Mouse (Mus musculus): Measurements from ENCODE around the gene Rabgap1l.
A peak's percentile ranks its signal among the peaks of the same experiment; 100 is the strongest.

Rabgap1l gene

DNA sequence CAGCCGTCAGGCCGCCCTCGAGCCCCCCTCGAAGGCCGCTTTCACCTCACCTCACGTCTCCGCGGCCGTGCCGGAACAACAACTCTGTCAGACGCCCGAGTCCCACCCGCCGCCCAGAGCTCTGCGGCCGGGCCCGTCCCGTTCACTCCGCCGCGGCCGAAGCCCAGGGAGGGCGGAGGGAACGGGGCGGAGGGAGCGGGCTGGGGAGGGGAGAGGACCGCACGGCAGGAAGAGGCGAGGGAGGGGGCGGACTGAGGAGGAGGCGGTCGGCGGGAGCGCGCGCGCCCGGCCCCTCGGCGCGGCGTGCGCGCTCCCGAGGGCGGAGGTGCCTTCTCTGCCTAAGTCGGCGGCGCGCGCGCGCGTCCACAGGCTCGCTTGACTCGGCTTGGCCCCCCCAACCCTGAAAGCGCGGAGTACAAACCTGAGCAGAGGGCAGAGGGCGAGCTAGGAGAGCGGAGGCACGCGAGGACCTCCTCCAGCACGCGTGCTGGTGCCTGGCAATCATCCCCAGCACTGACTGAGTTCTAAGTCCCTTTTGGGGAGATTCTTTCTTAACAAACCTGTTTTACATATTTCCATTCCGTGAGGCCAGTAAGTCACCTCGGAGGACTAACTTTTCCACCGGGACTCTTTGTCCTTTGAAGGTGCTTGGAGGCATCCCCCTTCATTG, at the start of gene Rabgap1l:
Rabgap1l (minus strand) TSS at position 526 of the 670 bp plus-strand sequence.
- peak; percentile 88 to 93 for DNase-seq (ENCODE audit: low spot score in 2 of 2)

DNA sequence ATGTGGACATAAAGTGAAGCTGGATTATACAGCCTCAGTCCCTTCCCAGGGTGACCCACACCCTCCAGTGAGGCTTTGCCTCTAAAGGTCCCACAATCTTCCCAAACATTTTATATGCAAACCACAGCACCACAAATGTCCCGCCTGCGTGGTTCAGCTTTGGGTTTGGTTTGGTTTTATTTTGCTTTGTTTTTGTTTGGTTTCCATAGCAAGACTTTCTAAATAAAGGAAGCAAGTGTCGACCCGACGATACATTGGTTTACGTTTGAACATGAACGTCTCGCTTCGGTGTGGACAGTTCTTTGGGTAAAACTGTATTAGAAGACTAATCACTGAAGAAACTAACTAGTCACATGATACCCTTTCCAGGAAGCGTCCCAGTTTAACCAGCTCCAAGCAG, 49.6 kb upstream of the Rabgap1l start:
- DNase-seq (ENCODE audit: low spot score in 2 of 2): no peak

DNA sequence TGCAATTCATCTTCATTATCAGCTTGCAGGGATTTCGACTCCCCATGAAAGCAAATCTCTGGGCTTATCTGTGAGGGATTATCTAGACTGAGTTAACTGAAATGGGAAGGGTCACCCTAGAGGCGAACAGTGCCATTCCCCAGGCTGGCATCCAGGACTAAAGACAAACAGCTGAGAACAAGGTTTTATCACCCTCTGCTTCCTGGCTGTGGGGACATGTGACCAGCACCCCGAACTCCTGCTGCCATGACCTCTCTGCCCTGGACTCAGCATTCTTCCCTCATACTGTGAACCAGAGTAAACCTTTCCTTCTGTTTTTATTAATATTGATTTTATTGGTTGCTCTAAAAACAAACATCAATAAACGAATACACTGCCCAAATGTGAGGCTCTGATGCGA, 47.6 kb upstream of the Rabgap1l start:
- DNase-seq (ENCODE audit: low spot score in 2 of 2): no peak

DNA sequence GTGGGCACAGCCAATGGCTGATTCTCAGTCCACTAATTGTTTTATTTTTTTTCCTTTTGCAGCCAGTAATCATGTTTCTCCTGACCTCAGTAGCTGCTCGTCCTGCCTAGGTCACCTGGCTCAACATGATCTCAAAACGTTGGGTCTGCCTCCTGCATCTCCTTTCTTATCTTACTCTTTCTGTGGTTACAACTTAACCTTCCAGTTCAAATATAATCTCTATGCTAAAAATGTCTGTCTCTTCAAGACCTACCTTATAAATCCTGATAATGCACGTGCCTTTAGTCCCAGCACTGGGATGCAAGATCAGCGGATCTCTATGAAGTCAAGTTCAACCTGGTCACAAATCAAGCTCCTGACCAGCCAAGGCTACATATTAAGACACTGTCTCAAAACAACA, 46.1 kb upstream of the Rabgap1l start:
- DNase-seq (ENCODE audit: low spot score in 2 of 2): no peak

DNA sequence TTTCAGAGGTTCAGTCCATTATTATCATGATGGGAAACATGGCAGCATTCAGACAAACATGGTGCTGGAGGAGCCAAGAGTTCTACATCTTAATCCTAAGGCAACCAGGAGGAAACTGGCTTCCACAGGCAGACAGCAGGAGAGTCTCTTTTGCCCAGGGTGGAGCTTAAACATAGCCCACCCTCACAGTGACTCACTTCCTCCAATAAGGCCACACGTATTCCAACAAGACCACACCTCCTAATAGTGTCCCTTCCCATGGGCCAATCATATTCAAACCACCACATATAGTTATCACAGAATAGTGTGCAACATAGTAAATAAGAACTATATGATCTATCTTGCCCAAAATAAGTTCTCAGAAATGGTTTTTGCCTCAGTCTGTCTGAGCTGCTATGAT, 41.4 kb upstream of the Rabgap1l start:
- no peak for DNase-seq (ENCODE audit: low spot score in 2 of 2)

DNA sequence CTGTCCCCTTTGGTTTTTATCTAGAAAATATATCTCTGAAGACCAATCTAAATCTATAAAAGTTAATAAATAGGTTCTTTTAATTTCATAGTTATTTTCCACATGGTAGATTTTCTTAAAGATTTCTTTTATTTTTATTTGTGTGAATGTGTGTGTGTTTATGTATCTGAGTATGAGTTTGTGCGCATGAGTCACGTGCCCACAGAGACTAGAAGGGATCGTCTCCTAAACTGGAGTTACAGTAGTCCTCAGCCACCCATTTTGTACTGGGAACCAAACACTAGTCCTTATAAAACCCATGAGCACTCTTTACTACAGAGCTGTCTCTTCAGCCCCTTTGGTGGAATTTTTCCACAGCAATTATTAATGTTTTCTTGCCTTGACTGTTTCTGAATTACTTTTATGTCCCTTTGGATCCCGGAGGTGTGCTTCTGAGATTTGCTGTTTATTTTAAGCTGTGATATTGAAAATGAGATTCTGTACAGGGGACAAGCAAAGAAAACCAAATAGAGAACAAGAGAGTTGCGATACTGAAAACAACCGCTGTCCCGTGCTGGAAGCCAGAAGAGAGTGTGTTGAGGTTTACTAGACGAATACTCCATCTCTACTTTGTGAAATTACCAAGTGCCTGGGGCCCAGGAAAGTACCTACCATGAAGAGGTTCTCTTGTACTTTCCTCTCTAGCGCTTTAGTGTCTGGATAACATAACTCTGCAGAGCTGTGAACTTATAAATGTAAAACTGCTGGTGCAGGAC, 39.4 kb upstream of the Rabgap1l start:
- DNase-seq (ENCODE audit: low spot score in 2 of 2): no peak

DNA sequence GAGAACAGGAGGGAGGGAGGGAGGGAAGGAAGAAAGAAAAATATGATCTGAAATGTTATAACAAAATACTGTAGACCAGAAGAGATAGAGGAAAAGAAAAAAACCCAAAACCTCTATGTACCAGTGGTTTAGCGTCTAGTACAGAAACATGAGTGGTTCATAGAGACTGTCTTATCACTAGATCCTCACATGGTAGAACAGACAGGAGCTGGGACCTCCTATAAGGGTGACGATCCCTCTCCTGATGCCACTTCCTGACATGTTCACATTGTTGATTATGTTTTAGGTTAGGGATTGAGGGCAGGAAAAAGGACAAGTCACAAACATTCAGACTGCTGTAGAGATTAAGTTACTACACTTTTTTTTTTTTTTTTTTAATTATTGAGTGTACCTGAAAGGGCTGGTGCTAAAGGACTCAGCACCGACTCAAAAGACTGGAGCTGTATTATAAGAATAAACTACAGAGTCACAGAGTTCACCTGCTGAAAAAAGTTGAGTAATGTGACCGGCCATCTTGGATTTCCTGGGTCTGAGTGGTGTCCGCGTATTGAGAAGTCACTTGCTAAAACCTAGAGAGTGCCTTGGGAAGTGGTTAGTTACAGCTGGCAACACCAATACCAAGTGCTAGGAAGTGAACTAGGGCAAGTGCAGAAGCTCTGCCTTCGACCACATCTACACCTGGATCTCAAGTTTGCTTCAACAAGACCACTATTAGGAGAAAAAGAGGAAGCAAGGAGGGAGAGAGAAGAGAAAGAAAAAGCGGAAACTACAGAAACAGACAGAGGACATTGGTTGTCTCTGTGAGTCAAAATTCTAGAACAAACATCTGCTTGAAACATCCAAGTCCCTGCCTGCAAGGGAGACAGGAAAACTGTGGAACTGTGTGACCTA, 37.8 kb upstream of the Rabgap1l start:
- DNase-seq (ENCODE audit: low spot score in 2 of 2): no peak

DNA sequence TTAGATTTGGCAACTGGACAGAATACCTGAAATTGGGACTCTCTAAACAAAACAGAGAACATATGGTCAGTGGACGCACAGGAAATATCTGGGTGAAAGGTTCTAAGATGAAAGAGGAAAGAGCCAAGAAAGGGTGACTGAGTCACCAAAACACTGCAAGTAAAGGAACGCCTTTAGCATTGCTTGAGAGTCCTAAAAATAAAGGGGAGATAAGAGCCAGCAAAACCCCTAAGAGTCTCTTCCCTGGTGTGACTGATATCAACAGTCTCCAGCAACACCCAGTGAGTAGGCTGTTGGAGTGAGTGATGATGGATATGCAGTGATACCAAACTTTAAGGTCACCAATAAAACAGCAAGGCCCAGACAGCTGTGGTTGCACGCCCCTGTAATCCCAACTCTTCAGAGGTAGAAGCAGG, 32.4 kb upstream of the Rabgap1l start:
- DNase-seq (ENCODE audit: low spot score in 2 of 2): no peak

DNA sequence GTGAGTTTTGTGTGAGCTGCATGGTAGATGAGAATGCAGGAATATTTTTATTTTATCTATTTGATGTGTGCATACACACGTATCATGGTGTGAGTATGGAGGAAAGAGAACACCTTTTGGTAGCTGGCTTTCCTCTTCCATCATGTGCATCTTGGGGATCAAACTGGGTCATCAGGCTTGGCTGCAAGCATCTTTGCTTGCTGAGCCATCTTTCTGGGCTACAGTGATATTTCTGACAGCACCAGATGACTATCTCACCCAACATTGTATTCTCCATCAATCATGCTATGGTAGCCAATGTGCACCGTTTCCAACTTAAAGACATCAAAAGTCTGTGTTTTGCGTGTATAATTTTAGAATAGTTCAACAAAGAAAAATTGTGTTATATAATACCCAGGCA, 30.6 kb upstream of the Rabgap1l start:
- no peak for DNase-seq (ENCODE audit: low spot score in 2 of 2)

DNA sequence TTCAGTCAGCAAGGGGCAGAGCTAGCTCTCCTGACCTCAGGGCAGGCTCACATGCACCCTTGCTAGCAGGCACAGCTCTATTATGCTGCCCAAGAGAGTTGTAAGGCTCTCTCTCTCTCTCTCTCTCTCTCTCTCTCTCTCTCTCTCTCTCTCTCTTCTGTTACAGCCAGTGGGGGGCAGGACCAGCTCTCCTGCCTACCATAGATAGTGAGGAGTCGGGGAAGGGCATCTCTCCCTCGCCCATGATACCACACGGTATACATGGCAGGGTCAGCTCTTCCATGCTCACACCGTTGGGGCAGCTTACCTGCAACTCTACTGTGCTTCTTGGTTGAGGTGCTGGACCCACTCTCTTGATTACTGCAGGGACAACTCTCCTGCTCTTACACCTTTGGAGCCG, 21.2 kb upstream of the Rabgap1l start:
- DNase-seq (ENCODE audit: low spot score in 2 of 2): no peak

DNA sequence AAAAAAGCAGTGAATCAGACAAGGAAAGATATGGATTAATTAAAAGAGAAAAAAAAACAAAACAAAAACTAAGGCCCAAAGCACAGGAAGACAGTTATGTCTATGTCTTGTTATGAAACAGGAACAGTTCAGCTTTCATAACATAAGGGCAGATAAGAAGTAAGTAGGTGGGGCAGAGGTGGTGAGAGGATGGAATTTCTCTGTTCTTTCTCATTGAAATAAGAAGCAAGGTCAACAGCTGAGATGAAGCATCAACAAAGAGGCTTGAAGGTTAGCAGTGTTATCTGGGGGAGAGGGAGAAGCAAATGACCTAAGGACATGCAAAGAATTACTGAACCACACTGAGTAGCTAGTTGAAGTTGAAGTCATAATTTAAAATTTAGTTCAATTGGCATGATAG, 19.4 kb upstream of the Rabgap1l start:
- DNase-seq (ENCODE audit: low spot score in 2 of 2): no peak

DNA sequence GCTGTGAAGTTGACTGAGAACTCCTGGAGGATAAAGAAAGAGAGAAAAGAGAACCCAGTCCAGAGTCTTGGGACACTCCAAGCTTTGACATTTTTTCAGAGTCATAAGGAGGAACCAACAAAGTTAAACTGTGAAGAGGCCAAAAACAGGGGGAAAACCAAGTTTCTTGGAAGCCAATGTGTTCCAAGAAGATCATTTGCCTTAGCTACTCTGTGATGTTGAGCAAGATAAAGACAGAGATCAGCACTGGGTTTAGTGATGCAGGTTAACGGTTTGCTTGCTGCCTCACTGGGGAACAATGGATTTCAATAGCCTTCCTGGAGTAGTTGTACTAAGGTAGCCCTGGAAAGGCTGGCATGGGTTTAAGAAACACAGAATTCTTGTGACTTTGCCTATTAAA, 18.9 kb upstream of the Rabgap1l start:
- no peak for DNase-seq (ENCODE audit: low spot score in 2 of 2)

DNA sequence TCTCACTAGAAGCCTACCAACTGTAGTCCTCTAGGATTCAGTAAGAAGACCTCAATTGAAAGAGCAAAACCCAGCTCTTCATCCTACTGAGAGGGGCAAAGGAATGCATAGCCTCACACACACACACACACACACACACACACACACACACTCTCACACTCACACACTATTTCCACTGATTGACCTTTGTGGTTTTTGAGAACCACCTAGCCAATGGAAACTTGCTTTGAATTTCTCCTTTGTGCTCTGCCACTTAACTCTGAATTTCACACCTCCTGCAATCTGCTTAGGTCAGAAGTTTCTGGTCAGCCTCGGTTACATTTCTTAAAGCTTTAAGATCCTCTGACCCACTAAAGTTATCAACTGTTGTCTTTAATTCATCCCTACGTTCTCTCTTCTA, 12.3 kb upstream of the Rabgap1l start:
- DNase-seq (ENCODE audit: low spot score in 2 of 2): no peak

DNA sequence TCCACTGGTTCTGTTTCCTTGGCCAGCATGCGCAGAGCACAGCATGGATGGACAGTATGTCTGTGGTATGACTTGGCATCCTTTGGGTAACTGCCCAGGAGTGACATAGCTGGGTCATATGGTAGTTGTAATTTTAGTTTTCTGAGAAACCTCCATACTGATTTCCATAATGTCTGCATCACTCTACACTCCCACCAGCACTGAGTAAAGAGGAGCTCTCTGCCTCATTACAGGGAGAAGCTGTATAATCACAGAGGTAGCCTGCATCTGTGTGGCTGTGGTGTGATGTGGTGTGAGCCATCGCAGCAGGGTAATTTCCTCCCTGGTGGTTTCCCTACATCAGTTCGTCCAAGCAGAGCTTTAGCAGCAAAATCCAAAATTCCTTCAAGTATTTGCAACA, 7.0 kb upstream of the Rabgap1l start:
- DNase-seq (ENCODE audit: low spot score in 2 of 2): no peak

DNA sequence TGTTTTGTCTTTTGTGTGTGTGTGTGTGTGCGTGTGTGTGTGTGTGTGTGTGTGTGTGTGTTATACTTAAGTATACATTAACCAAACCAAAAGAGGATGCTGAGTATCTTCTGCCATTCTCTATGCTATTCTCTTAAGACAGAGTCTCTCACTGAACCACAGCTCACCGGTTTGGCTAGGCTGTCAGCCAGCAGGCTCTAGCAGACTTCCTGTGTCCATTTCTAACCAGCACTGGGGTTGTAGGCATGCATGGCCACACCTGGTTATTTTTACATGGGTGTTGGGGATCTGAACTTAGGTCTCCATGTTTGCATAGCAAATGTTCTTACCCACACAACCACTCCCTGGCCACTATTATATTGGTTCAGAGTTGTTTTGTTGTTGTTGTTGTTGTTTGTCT, 2.0 kb upstream of the Rabgap1l start:
- DNase-seq (ENCODE audit: low spot score in 2 of 2): no peak

DNA sequence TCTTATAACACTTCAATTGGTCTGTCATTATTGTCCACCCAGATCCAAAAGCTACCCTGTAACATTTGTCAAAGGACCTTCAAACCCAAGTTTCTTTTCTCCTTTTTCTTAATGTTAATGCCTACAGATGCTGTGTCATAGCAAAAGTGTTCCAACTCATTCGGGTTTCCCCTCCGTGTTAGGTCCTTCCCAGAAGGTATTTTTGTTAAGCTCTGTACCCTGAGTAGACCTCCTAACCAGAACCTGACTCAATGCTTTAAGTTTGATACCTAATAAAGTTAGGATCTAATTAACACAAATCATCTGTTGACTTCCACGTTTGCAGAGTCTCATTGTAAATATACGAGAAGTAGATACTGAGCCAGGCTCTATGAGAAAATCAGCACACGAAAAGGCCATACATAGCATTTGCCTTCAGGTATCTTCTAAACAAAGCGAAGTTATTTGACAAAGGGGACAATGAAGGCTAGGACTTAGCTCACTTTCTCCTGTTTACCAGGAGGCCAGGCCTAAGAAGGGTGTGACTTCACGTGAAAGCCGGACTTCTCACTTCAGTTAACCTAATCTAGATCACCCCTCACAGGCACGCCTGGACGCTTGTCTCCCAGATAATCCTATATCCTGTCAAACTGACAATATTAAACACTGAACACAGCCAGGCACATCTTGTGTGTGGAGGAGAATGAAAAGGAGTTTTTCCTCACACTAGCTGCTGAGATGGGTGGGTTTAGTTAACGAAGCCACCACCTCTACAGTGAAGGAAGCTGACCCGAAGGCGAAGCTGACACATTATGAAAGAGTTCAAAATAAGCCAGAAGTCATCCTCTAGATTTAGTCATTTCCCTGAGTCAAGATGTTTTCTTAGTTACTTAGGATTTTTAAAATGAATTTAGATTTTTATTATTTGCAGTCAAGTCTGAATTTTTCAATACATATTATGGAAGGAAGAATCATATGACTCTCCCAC, 1.1 kb upstream of the Rabgap1l start:
- no peak for DNase-seq (ENCODE audit: low spot score in 2 of 2)

DNA sequence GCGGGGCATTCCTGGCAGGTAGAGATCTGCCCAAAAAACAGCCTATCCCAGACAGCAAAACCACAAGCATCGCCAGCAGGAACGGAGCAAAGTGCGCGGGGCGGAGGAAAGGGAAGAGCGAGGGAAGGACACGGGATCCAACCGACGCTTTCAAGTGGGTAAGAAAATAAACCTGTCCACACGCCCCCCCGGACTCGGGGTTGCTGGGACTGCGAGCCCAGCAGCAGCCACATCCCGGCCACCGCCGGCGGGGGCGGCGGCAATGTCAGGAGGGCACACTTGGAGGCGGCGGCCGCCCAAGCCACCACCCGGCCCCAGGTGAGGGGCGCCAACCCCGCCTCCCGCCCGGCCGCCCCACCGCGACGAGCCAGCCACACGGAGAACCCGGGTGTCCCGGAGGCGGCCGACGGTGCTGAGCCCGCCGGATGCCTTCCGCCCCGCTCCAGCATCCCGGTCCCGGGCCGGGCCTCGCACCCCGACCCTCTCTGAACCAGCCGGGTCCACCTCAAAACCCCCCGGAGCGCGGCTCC, 790 bp downstream of the Rabgap1l start:
- DNase-seq (ENCODE audit: low spot score in 2 of 2): peak in 1 of 2 experiments; percentile 46

DNA sequence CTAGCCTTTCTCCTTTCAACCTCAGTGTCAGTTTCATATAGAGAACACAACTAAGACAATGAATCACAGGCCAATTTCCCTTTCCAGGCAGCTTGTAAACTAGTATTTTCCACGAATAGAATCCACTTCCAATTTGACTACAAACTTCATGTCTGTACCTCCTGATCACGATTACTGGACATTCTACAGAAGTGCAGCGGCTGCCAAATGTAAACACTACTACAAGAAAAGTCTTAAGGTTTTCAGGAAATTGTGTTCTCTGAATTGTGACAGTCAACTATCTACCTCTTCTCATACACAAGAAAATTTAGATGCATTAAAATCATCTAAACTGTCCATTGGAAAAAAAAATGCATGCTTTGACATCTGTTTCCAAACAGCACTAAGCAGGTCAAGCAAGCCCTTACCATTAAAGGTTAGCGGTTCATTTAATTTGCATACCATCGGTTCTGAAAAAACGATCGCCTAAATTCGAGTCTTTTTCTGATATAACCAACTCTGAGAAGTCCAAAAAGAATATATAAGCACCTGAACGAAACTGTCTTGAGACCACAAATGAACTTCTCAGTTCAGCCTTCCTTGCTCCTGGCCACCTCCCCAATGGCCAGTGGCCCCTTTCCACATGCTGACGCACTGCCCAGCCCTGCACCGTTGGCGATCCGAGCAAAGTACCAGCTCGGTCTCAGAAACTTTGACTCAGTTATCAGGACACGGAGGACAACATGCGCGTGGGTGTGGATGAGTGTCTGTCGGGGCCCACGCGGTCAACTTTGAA, 1.4 kb downstream of the Rabgap1l start:
- no peak for DNase-seq (ENCODE audit: low spot score in 2 of 2)

DNA sequence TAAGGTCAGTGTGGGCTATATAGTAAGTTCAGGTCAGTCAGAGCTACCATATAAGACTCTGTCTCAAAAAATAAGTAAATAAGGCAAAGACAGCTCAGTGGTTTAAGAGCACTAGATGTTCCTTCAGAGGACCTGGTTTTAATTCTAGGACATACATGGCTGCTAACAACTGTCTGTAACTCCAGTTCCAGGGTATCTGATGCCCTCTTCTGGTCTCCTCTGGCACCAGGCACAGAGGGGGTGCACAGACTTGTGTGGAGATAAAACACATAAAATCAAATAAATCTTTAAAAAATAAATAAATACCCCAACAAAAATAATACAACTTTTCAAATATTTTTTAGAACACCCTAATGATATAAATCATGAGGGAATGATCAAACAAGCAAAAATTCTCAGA, 2.4 kb downstream of the Rabgap1l start:
- DNase-seq (ENCODE audit: low spot score in 2 of 2): no peak

DNA sequence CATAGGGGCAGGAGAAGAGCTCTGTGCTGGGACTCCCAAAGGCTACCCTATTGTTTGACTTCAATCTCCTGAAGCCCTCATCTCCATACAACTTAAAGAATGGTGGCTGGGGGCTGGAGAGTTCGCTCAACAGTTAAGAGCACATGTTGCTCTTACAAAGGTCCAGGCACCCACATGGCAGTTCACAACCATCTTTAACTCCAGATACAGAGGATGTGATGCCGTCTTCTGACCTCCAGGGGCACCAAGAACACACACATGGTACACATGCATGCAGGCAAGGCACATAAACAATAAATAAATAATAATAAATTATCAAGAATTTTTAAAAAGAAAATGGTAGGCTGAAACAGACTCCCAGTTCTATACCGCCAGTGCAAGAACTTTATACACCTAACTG, 3.1 kb downstream of the Rabgap1l start:
- DNase-seq (ENCODE audit: low spot score in 2 of 2): no peak

Data from thymus, postnatal 10 days (tissue).